Mouse (Mus musculus): ENCODE measurements at regions not wholly inside any gene's neighbourhood (a gene's known extent, or its start where the extent isn't known, plus 50 kb on each side); places are given as distances from the start of the nearest gene placed in this dataset.

DNA sequence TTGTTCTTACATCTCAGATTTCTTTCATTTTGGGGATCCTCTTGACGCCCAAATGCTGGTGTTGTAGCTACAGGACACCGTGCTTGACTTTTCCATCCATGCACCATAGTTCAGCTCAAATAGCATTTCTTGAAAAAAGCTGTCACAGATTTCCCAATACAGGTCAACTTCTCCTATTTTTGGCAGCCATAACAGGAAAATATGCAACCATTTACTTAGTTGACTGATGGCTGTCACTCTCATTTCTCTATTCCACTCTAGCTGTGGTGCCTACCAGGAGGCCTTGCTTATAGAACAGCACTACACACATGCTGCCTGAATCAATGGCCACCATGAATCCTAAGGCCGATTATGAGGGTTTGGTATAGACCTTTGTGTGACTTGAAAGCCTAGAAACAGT, 165.5 kb downstream of the Lmo4 start:
- TF ChIP-seq CTCF (IDR thresholded peaks at IDR 0.05; ENCODE audit: low read depth), result no peak
- no peak for TF ChIP-seq EP300 (IDR thresholded peaks at IDR 0.05; ENCODE audit: low read depth)

All from heart, postnatal 0 days (tissue).